Mouse (Mus musculus): ENCODE results near the gene Golga3. TPM values are rescaled to one million over a fixed set of nuclear protein-coding genes. Genes with fewer than 3 reads are reported as not detected.

Golga3 gene
- polyA plus RNA-seq, 1 experiment = 11.5 TPM

- 87% methylated on average over 10 of the region's 10 CpGs for WGBS
- H3K27me3 ChIP-seq (ENCODE audit: control insufficient read depth, insufficient read depth, low read length) = no peaks in the 10 kb centered on the region
- DNase-seq = peak; percentile 29
Measured at GRCm38 (mm10) chr5:110203164-110203895, 26.8 kb downstream of the Golga3 start.

GRCm38 (mm10) chr5:110204777-110205176 lies 28.3 kb downstream of the Golga3 start:
- TF ChIP-seq CTCF (IDR thresholded peaks at IDR 0.05; ENCODE audit: borderline replicate concordance, control insufficient read depth, extremely low read depth, insufficient read depth, low read length, poor library complexity) (no peak), POLR2A (IDR thresholded peaks at IDR 0.05; ENCODE audit: control insufficient read depth, extremely low read depth, insufficient read depth, low read length, poor library complexity) (no peak)
- H3K36me3 ChIP-seq (ENCODE audit: control insufficient read depth, insufficient read depth, low read length) = peaks cover 71% of the 10 kb centered on the region
- H3K4me1 ChIP-seq (replicated peaks; ENCODE audit: control insufficient read depth, insufficient read depth, low read length) = no peaks in the 10 kb centered on the region
- no peak overlapping the region for H3K27ac ChIP-seq (ENCODE audit: control insufficient read depth, insufficient read depth, low read length)
- 77% methylated on average over 6 of the region's 6 CpGs for WGBS
- no peak overlapping the region for H3K4me3 ChIP-seq (ENCODE audit: control insufficient read depth, insufficient read depth, low read length)
- no peaks in the 10 kb centered on the region for H3K27me3 ChIP-seq (ENCODE audit: control insufficient read depth, insufficient read depth, low read length)
- DNase-seq = peak; percentile 6

More at GRCm38 (mm10) chr5:110203164-110203895, 26.8 kb downstream of the Golga3 start:
- no peaks in the 10 kb centered on the region for H3K4me1 ChIP-seq (replicated peaks; ENCODE audit: control insufficient read depth, insufficient read depth, low read length)
- peaks cover 59% of the 10 kb centered on the region for H3K36me3 ChIP-seq (ENCODE audit: control insufficient read depth, insufficient read depth, low read length)
- no peak overlapping the region for H3K27ac ChIP-seq (ENCODE audit: control insufficient read depth, insufficient read depth, low read length)
- TF ChIP-seq POLR2A (IDR thresholded peaks at IDR 0.05; ENCODE audit: control insufficient read depth, extremely low read depth, insufficient read depth, low read length, poor library complexity) (no peak), CTCF (IDR thresholded peaks at IDR 0.05; ENCODE audit: borderline replicate concordance, control insufficient read depth, extremely low read depth, insufficient read depth, low read length, poor library complexity) (no peak)
- H3K4me3 ChIP-seq (ENCODE audit: control insufficient read depth, insufficient read depth, low read length) = no peak overlapping the region

DNA sequence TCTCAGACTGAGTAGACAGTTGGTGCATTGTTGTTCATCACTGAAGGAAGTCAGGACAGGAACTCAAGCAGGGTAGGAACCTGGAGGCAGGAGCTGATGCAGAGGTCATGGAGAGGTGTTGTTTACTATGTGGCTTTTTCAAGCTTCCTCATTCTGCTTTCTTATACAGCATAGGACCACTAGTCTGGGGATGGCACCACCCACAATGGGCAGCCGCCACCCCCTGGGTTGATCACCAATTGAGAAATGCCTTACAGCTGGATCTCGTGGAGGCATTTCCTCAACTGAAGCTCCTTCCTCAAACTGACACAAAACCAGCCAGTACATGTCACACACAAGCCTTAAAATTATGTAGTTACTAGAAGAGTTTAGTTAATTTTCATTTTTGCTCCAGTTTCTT lies 34.8 kb downstream of the Golga3 start:
- TF ChIP-seq CTCF (IDR thresholded peaks at IDR 0.05; ENCODE audit: borderline replicate concordance, control insufficient read depth, extremely low read depth, insufficient read depth, low read length, poor library complexity) = no peak
- no peak for TF ChIP-seq POLR2A (IDR thresholded peaks at IDR 0.05; ENCODE audit: control insufficient read depth, extremely low read depth, insufficient read depth, low read length, poor library complexity)
- Histone ChIP-seq H3K4me3 (ENCODE audit: control insufficient read depth, insufficient read depth, low read length) (no peak overlapping the region), H3K4me1 (replicated peaks; ENCODE audit: control insufficient read depth, insufficient read depth, low read length) (no peaks in the 10 kb centered on the region), H3K27ac (ENCODE audit: control insufficient read depth, insufficient read depth, low read length) (no peak overlapping the region), H3K27me3 (ENCODE audit: control insufficient read depth, insufficient read depth, low read length) (no peaks in the 10 kb centered on the region), H3K36me3 (ENCODE audit: control insufficient read depth, insufficient read depth, low read length) (peaks cover 61% of the 10 kb centered on the region)
- 81% methylated on average over 2 of the region's 2 CpGs for WGBS
- DNase-seq = no peak

GRCm38 (mm10) chr5:110216780-110217179 lies 40.3 kb downstream of the Golga3 start:
- TF ChIP-seq POLR2A (IDR thresholded peaks at IDR 0.05; ENCODE audit: control insufficient read depth, extremely low read depth, insufficient read depth, low read length, poor library complexity) = no peak
- no peak for TF ChIP-seq CTCF (IDR thresholded peaks at IDR 0.05; ENCODE audit: borderline replicate concordance, control insufficient read depth, extremely low read depth, insufficient read depth, low read length, poor library complexity)
- DNase-seq = no peak
- Histone ChIP-seq H3K27ac (ENCODE audit: control insufficient read depth, insufficient read depth, low read length) (no peak overlapping the region), H3K27me3 (ENCODE audit: control insufficient read depth, insufficient read depth, low read length) (no peaks in the 10 kb centered on the region), H3K36me3 (ENCODE audit: control insufficient read depth, insufficient read depth, low read length) (peaks cover 69% of the 10 kb centered on the region), H3K4me3 (ENCODE audit: control insufficient read depth, insufficient read depth, low read length) (no peak overlapping the region), H3K4me1 (replicated peaks; ENCODE audit: control insufficient read depth, insufficient read depth, low read length) (no peaks in the 10 kb centered on the region)
- WGBS = 96% methylated on average over 3 of the region's 3 CpGs

DNA sequence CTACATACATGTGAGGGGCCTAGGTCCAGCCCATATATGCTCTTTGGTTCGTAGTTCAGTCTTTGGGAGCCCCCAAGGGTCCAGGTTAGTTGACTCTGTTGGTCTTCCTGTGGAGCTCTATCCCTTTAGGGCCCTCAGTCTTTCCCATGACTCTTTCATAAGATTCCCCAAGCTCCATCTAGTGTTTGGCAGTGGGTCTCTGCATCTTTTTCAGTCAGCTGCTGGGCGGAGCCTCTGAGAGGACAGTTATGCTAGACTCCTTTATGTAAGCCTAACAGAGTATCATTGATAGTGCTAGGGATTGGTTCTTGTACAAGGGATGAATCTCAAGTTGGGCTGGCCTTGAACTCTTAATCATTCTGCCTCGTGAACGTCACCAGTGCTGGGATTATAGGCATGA lies 43.8 kb downstream of the Golga3 start:
- H3K27ac ChIP-seq (ENCODE audit: control insufficient read depth, insufficient read depth, low read length) = no peak overlapping the region
- no peak for TF ChIP-seq POLR2A (IDR thresholded peaks at IDR 0.05; ENCODE audit: control insufficient read depth, extremely low read depth, insufficient read depth, low read length, poor library complexity)
- TF ChIP-seq CTCF (IDR thresholded peaks at IDR 0.05; ENCODE audit: borderline replicate concordance, control insufficient read depth, extremely low read depth, insufficient read depth, low read length, poor library complexity) = no peak
- WGBS = 98% methylated on average over 4 of the region's 4 CpGs
- H3K27me3 ChIP-seq (ENCODE audit: control insufficient read depth, insufficient read depth, low read length) = no peaks in the 10 kb centered on the region
- no peak overlapping the region for H3K4me3 ChIP-seq (ENCODE audit: control insufficient read depth, insufficient read depth, low read length)
- no peaks in the 10 kb centered on the region for H3K4me1 ChIP-seq (replicated peaks; ENCODE audit: control insufficient read depth, insufficient read depth, low read length)
- peaks cover 75% of the 10 kb centered on the region for H3K36me3 ChIP-seq (ENCODE audit: control insufficient read depth, insufficient read depth, low read length)
- DNase-seq = no peak

DNA sequence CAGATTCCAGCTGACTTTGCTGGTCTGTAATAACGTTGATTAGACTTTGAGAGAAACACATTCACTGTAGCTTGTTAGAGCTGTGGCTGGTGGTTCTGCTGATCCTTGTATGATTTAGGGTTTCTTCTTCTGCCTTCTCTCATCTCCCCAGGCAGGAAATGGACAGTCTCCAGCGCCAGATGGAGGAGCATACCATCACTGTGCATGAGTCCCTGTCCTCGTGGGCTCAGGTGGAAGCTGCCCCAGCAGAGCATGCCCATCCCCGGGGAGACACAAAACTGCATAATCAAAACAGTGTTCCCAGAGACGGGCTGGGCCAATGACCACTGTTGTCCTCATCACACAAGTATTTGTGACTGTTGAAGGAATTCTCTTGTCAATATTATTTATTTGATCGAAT lies 46.3 kb downstream of the Golga3 start:
- H3K36me3 ChIP-seq (ENCODE audit: control insufficient read depth, insufficient read depth, low read length) = peaks cover 62% of the 10 kb centered on the region
- H3K27me3 ChIP-seq (ENCODE audit: control insufficient read depth, insufficient read depth, low read length) = no peaks in the 10 kb centered on the region
- no peak for TF ChIP-seq CTCF (IDR thresholded peaks at IDR 0.05; ENCODE audit: borderline replicate concordance, control insufficient read depth, extremely low read depth, insufficient read depth, low read length, poor library complexity)
- TF ChIP-seq POLR2A (IDR thresholded peaks at IDR 0.05; ENCODE audit: control insufficient read depth, extremely low read depth, insufficient read depth, low read length, poor library complexity) = no peak
- H3K27ac ChIP-seq (ENCODE audit: control insufficient read depth, insufficient read depth, low read length) = no peak overlapping the region
- DNase-seq = no peak
- 99% methylated on average over 6 of the region's 6 CpGs for WGBS
- no peaks in the 10 kb centered on the region for H3K4me1 ChIP-seq (replicated peaks; ENCODE audit: control insufficient read depth, insufficient read depth, low read length)
- no peak overlapping the region for H3K4me3 ChIP-seq (ENCODE audit: control insufficient read depth, insufficient read depth, low read length)

Measured in thymus, adult 2 months (tissue).